Mouse (Mus musculus): ENCODE data around the gene Neurod1.

The Neurod1 gene

DNA sequence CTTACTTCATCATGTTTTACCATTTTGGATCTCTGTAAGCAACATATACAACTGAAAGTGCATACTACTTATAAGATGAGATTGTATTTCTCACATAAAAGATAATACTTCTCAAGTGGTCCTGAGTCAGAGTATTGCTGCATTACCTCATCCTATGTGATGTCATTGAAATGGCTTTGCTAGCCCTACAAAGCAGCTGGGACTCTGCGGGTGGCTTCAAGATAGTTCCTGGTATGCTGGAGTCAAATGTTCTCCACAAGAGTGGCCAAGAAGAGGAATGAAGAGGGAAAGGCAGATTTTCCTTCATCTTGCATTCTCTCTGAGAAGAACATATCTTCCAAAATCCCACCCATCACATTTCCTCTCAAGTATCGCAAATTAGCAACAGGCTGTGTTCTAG lies 13.2 kb downstream of the Neurod1 start:
- DNase-seq (ENCODE audit: low read depth): no peak

GRCm38 (mm10) chr2:79442906-79443305 lies 13.6 kb downstream of the Neurod1 start:
- DNase-seq (ENCODE audit: low read depth): no peak

GRCm38 (mm10) chr2:79442227-79442626 lies 14.3 kb downstream of the Neurod1 start:
- DNase-seq (ENCODE audit: low read depth): no peak

- DNase-seq (ENCODE audit: low read depth): no peak
Measured at GRCm38 (mm10) chr2:79430061-79430460, 26.5 kb downstream of the Neurod1 start.

- DNase-seq (ENCODE audit: low read depth): no peak
Measured at GRCm38 (mm10) chr2:79429650-79430049, 26.9 kb downstream of the Neurod1 start.

DNA sequence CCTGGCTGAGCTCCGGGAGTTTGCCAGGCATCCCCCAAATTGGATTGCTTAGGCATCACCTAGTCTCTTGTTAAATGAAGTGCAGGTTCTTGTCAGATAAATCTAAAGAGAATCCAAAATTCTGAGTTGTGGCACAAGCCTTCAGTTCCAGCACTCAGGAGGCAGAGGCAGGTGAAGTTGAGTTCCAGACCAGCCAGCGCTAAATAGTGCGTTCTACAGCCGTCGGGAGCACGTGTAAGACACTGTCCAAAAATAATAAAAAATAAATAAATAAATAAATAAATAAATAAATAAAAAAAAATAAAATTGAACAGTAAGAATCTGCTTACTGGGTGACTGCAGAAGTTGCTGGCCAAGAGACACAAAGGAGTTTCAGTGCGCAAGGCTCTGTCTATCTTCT lies 27.4 kb downstream of the Neurod1 start:
- DNase-seq (ENCODE audit: low read depth): no peak

GRCm38 (mm10) chr2:79428569-79429104 lies 27.9 kb downstream of the Neurod1 start:
- DNase-seq (ENCODE audit: low read depth): no peak

- no peak for DNase-seq (ENCODE audit: low read depth)
Measured at GRCm38 (mm10) chr2:79428022-79428421, 28.5 kb downstream of the Neurod1 start.

- no peak for DNase-seq (ENCODE audit: low read depth)
Measured at GRCm38 (mm10) chr2:79421696-79422095, 34.9 kb downstream of the Neurod1 start.

GRCm38 (mm10) chr2:79414505-79414904 lies 42.0 kb downstream of the Neurod1 start:
- no peak for DNase-seq (ENCODE audit: low read depth)

GRCm38 (mm10) chr2:79410903-79411255 lies 45.7 kb downstream of the Neurod1 start:
- DNase-seq (ENCODE audit: low read depth): no peak

DNA sequence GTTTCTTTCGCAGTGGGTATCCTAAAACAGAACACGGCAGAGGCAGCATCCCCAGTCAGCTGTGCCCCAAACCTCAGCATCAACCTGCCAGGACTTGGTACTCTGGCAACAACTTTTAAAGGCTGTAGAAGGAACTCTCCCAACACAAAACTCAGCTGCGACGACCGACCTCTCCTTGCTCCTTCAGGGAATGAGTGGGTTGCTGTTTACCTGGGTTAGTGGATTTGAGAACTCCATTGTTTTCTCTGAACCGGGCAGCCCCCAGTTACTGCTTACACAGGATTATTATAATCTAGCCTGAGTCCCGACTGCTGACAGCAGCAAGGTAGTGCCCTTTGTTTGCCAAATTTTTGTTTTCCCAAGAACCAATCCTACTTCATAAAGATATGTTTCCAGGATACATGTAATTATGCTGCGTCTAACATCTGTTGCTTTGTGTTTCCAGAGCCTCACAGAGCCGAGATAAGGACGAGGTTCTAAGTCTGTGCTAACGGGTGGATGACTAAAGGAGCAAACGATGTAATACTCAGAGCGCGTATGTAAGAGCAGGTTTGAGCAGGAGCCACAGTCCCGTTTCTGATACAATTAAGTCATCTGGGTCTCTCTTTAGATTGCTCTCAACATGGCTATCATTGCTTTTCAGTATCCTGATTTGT lies 46.2 kb downstream of the Neurod1 start:
- DNase-seq (ENCODE audit: low read depth): no peak

DNA sequence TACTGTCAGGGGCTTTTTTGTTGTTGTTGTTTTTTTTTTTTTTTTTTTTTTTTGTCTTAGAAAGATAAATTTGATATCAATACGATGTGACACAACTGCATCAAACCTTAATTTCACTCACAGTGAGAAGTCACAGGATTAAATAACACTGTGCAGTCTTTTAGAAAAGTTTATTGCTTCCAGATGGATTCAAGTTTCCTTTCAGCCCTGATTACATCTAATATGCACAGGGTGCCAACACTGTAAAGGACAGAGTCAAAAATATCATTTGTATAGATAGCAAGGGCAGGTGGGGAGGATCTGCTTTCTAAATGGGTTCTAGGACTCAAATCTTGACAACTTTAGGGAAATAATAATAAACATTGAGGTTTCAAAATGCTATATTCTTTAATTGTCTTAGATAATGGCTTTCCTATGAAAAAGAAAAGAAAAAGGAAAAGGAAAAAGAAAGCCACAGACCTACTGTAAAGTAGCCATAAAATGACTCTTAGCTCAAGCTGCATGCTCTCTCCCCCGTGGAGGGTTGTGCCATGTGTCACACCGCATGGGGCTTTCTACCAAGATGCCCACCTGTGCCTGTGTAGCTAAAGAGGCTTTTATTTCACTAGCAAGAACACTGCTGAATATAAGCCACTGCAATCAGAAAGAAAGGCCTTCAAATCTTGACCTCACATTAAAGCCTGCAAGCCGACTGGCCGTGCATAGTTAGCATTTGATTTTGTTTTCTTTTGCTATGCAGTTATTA lies 50.7 kb downstream of the Neurod1 start:
- DNase-seq (ENCODE audit: low read depth): no peak
